Mouse (Mus musculus): ENCODE data around the gene Gfm2.

DNA sequence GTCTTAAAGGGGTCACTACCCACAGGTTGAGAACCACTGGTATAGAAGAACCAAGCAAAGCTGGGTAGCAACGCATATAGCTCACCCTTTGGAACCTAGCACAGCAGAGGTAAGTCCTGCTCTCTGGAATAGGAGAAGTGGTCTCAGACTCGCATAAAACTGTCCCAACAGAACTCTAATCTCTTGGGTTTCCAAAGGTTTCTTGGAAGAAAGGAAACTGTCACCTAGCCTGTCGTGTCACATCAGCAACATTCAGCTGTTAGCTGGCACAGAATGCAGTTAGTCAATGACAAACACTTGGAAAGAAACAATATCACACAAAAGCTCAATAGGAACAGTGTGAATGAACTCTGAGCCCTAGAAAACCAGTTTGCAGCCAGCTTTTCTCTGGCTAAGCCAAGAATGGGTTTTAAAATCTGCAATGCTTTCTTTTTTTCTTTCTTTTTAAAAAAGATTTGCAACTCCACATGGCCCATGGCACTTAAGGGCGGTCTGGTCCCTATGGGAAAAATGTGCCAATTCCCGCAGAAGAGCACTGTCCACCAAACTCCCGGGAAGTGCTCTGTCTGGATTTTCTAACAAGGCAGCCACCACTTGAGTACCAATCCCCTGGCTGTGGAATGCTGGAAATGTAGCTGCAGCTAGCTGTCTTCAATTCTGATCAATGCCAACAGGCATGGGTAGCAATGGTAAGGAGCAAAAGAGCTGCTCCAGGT is 42.5 kb downstream of the Gfm2 start:
- TF ChIP-seq CTCF (IDR thresholded peaks at IDR 0.05; ENCODE audit: control insufficient read depth, insufficient read depth, low read length), result no peak
- no peak for TF ChIP-seq POLR2A (IDR thresholded peaks at IDR 0.05; ENCODE audit: borderline replicate concordance, control insufficient read depth, low read depth, low read length)

Measured in bone marrow, adult 2 months (tissue).